Mouse (Mus musculus) liver, embryonic 11.5 days (tissue): Measurements from ENCODE around the gene Akt2. TPM values are rescaled to one million over a fixed set of nuclear protein-coding genes. Genes with fewer than 3 reads are reported as not detected.

Experiments
- ATAC-seq: fragments of 200-750 bp; cut with Nextera tagmentation; replicated peaks from 2 replicates; pipeline ENCODE4 v1.8.0; 2017; ENCODE audit warnings: moderate number of reproducible peaks, mild to moderate bottlenecking, moderate TSS enrichment, moderate library complexity; ENCODE audit not compliant: low FRiP score
- DNase-seq: peaks from one replicate; pipeline ENCODE4 v3.0.0-alpha.2; 2017; ENCODE audit warnings: low spot score
- H3K27ac ChIP-seq: fragments of 300-500 bp; sonication (generic); 2 replicates; pipeline ENCODE4 v1.5.1; 2014; ENCODE audit warnings: mild to moderate bottlenecking, low read depth, low read length, control low read depth
- H3K27me3 ChIP-seq: fragments of 300-500 bp; sonication (generic); replicated peaks from 2 replicates; pipeline ENCODE4 v1.6.1; 2014; ENCODE audit warnings: low read length, mixed read lengths; ENCODE audit not compliant: control insufficient read depth, insufficient read depth
- H3K36me3 ChIP-seq: fragments of 300-500 bp; sonication (generic); 2 replicates; pipeline ENCODE4 v1.6.1; 2014; ENCODE audit warnings: mild to moderate bottlenecking, low read length, moderate library complexity, mixed read lengths; ENCODE audit not compliant: control insufficient read depth, insufficient read depth
- H3K4me1 ChIP-seq: fragments of 300-500 bp; sonication (generic); replicated peaks from 2 replicates; pipeline ENCODE4 v1.6.1; 2014; ENCODE audit warnings: low read length, mixed read lengths; ENCODE audit not compliant: control insufficient read depth, insufficient read depth
- H3K4me2 ChIP-seq: fragments of 300-500 bp; sonication (generic); 2 replicates; pipeline ENCODE4 v1.6.1; 2014; ENCODE audit warnings: mild to moderate bottlenecking, control low read depth, moderate library complexity
- H3K4me3 ChIP-seq: fragments of 300-500 bp; sonication (generic); 2 replicates; pipeline ENCODE4 v1.5.1; 2014; ENCODE audit warnings: low read depth, low read length, control low read depth
- H3K9ac ChIP-seq: fragments of 300-500 bp; sonication (generic); 2 replicates; pipeline ENCODE4 v1.6.1; 2014; ENCODE audit warnings: low read depth, low read length, control low read depth
- H3K9me3 ChIP-seq: fragments of 300-500 bp; sonication (generic); 2 replicates; pipeline ENCODE4 v1.6.1; 2016; ENCODE audit warnings: low read length, inconsistent platforms, mixed read lengths; ENCODE audit not compliant: control insufficient read depth
- WGBS: fragments of 180-500 bp; shearing (Covaris S2); extraction: QIAGEN DNeasy Blood & Tissue Kit; methylation state at CpG from one replicate; pipeline ENCODE4 v1.1.7; 2014; 5-methylcytosine and 5-hydroxymethylcytosine counted together
- polyA plus RNA-seq: library from polyadenylated mRNA; unstranded; fragments of >200 nt; fragmentation: Nextera tagmentation; extraction: Ambion mirVana; gene quantifications from 2 replicates; pipeline ENCODE4 v1.2.1, GENCODE M21; 2014

Akt2 gene
- polyA plus RNA-seq, 1 experiment from 2014 or later, result 68.4 TPM

DNA sequence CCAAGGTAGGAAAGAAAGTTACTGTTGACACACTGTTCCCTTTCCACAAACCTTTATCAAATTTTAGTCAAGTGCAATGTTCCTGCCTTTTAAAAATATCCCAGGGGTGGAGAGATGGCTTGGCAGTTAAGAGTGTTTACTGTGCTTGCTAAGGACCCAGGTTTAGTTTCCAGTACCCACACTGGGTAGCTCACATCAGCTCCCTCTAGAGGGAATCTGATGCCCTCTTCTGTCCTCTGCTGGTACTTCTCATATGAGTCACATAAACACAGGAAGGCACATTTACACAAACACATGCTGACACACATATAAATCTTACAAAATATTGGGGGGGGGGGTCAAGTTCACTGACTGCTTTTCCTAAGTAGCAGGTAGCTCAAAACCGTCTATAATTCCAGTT is 53.1 kb downstream of the Akt2 start:
- Histone ChIP-seq H3K9me3 (no peaks in the 10 kb centered on the region), H3K9ac (no peak overlapping the region), H3K27ac (no peak overlapping the region), H3K36me3 (no peaks in the 10 kb centered on the region; the same call in 1 of the 2 replicates), H3K4me3 (no peak overlapping the region), H3K27me3 (no peaks in the 10 kb centered on the region), H3K4me2 (no peak overlapping the region), H3K4me1 (no peaks in the 10 kb centered on the region)
- ATAC-seq (no peak), DNase-seq (no peak)
- 29% methylated on average over 1 of the region's 1 CpGs for WGBS

GRCm38 (mm10) chr7:27646516-27646915 is 55.2 kb downstream of the Akt2 start:
- H3K4me2 ChIP-seq, result no peak overlapping the region
- WGBS, result 80% methylated on average over 7 of the region's 7 CpGs
- ATAC-seq, result no peak
- no peak overlapping the region for H3K4me3 ChIP-seq
- DNase-seq, result no peak
- H3K27ac ChIP-seq, result no peak overlapping the region
- no peak overlapping the region for H3K9ac ChIP-seq
- H3K4me1 ChIP-seq, result no peaks in the 10 kb centered on the region
- H3K36me3 ChIP-seq, result no peaks in the 10 kb centered on the region
- H3K9me3 ChIP-seq, result no peaks in the 10 kb centered on the region
- peaks cover 1% of the 10 kb centered on the region; the same call in 1 of the 2 replicates for H3K27me3 ChIP-seq

DNA sequence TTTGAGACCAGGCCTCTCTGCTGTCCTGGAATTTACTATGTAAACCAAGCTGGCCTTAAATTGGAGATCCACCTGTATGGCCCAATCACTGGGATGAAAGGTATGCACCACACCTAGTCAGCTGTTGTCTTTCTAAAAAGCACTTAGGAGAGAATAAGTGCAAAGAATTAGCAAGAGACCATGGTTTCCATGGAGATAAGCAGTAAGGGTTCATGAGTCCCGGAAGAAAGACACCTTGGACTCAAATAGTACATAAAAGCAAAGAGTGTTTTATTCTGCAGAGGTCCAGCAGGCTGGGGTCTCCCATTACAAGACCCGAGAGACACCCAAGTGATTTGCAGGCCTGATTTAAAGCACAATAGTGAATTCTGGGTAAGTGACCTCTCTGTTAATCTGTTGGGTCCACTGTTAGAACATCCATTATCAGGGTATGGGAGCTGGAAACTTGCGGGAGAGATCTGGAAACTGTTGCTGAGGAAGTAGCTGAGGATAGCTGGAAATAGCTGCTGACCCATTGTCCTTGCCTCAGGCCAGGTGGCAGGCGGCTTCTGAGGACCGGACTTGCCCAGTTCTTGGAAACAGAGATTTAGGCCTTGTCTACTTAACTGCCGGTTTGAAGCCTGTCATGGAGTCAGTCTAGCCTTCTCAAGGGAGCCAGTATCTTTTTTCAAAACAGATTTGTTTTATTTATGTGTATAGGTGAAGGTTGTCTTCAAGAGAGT is 56.1 kb downstream of the Akt2 start:
- Histone ChIP-seq H3K27me3 (peaks cover 6% of the 10 kb centered on the region), H3K36me3 (no peaks in the 10 kb centered on the region), H3K9ac (no peak overlapping the region), H3K4me1 (no peaks in the 10 kb centered on the region), H3K9me3 (no peaks in the 10 kb centered on the region), H3K4me2 (no peak overlapping the region), H3K27ac (no peak overlapping the region), H3K4me3 (no peak overlapping the region)
- WGBS, result 79% methylated on average over 6 of the region's 6 CpGs
- DNase-seq (no peak), ATAC-seq (no peak)

DNA sequence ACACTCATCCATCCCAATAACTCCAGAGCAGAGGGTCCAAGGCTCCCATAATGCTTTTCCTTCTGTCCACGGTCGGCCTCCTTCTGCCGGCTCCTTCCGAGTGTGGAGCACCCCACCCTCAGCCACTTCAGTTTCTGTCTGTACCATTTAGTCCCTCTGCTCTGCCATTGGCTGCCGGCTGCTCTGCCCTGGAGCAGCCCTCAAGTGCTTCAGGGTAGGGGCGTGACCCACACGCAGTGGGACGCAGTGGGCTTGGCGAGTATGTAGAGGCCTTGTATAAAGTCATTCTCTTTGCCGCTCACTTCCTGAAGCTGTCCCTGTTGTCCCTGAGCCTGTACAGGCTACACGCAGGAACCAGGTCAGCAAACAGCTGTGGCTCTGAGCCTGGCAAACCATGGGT is 58.4 kb downstream of the Akt2 start:
- no peaks in the 10 kb centered on the region for H3K36me3 ChIP-seq
- DNase-seq (no peak), ATAC-seq (peak; percentile 38; the same call in 1 of the 2 replicates)
- H3K27ac ChIP-seq, result no peak overlapping the region
- no peak overlapping the region for H3K9ac ChIP-seq
- WGBS, result 86% methylated on average over 11 of the region's 11 CpGs
- peaks cover 29% of the 10 kb centered on the region for H3K27me3 ChIP-seq
- H3K4me3 ChIP-seq, result no peak overlapping the region
- no peaks in the 10 kb centered on the region; the same call in 1 of the 2 replicates for H3K4me1 ChIP-seq
- no peaks in the 10 kb centered on the region for H3K9me3 ChIP-seq
- H3K4me2 ChIP-seq, result no peak overlapping the region

DNA sequence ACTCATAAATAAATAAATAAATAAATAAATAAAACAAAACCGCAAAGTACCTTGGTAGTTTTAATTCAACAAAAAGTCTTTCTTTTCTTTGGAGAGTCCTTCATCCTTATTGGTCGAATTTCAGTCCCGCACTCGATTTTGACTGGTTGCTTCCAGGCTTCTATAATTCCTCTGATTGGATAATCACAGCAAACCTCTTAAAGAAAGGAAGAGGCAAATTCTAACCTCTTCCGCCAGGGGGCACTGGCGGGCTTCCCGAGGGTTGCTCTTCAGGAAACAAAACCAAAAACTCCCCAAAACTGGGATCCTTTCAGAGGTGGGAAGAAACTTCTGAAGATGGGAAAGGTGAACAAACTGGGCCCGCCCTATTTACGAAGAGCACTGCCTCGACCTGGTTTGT is 59.6 kb downstream of the Akt2 start:
- Histone ChIP-seq H3K9me3 (no peaks in the 10 kb centered on the region), H3K27me3 (peaks cover 41% of the 10 kb centered on the region), H3K4me2 (peak overlapping the region; percentile 40), H3K4me3 (peak overlapping the region; percentile 29; the same call in 1 of the 2 replicates), H3K4me1 (no peaks in the 10 kb centered on the region; the same call in 1 of the 2 replicates), H3K27ac (no peak overlapping the region), H3K36me3 (no peaks in the 10 kb centered on the region), H3K9ac (no peak overlapping the region)
- 5% methylated on average over 10 of the region's 10 CpGs for WGBS
- ATAC-seq (0 out of 2 replicates have a peak, but pooled peaks have one; percentile 29), DNase-seq (no peak)

- peaks cover 71% of the 10 kb centered on the region for H3K27me3 ChIP-seq
- ATAC-seq (no peak), DNase-seq (no peak)
- H3K4me3 ChIP-seq, result peak within 1 kb of the TSS; percentile 27; the same call in 1 of the 2 replicates
- WGBS, result 7% methylated on average over 61 of the region's 62 CpGs
- peak within 1 kb of the TSS; percentile 29; the same call in 1 of the 2 replicates for H3K4me2 ChIP-seq
- no peaks in the 10 kb centered on the region for H3K36me3 ChIP-seq
- no peak within 1 kb of the TSS for H3K9ac ChIP-seq
- H3K27ac ChIP-seq, result no peak within 1 kb of the TSS
- peaks cover 7% of the 10 kb centered on the region; the same call in 1 of the 2 replicates for H3K4me1 ChIP-seq
- H3K9me3 ChIP-seq, result no peaks in the 10 kb centered on the region
Observed at GRCm38 (mm10) chr7:27653681-27654437, 62.5 kb downstream of the Akt2 start, which contains the start of gene Ttc9b. Gene Ttc9b, plus strand, starts transcription at chr7:27653915.

GRCm38 (mm10) chr7:27654607-27655276 is 63.4 kb downstream of the Akt2 start:
- no peak for ATAC-seq
- Histone ChIP-seq H3K4me2 (no peak overlapping the region), H3K27me3 (peaks cover 78% of the 10 kb centered on the region), H3K9me3 (no peaks in the 10 kb centered on the region), H3K4me1 (peaks cover 7% of the 10 kb centered on the region; the same call in 1 of the 2 replicates), H3K4me3 (no peak overlapping the region), H3K27ac (no peak overlapping the region), H3K9ac (no peak overlapping the region), H3K36me3 (no peaks in the 10 kb centered on the region)
- no peak for DNase-seq
- 54% methylated on average over 20 of the region's 20 CpGs for WGBS

GRCm38 (mm10) chr7:27655545-27655944 is 64.2 kb downstream of the Akt2 start:
- 40% methylated on average over 11 of the region's 11 CpGs for WGBS
- ATAC-seq (no peak), DNase-seq (no peak)
- no peak overlapping the region for H3K9ac ChIP-seq
- no peak overlapping the region for H3K27ac ChIP-seq
- peaks cover 79% of the 10 kb centered on the region for H3K27me3 ChIP-seq
- H3K4me3 ChIP-seq, result no peak overlapping the region
- no peak overlapping the region for H3K4me2 ChIP-seq
- peaks cover 7% of the 10 kb centered on the region; the same call in 1 of the 2 replicates for H3K4me1 ChIP-seq
- no peaks in the 10 kb centered on the region for H3K36me3 ChIP-seq
- no peaks in the 10 kb centered on the region for H3K9me3 ChIP-seq
